Mouse (Mus musculus) heart, postnatal 0 days (tissue): ENCODE results near the gene Zbtb32. TPM values are rescaled to one million over a fixed set of nuclear protein-coding genes. Genes with fewer than 3 reads are reported as not detected.

Experiments
- ATAC-seq: fragments of 200-750 bp; cut with Nextera tagmentation; 2 replicates; pipeline ENCODE4 v1.8.0; 2017; ENCODE audit warnings: low read depth, moderate number of reproducible peaks, moderate library complexity; ENCODE audit not compliant: insufficient read depth
- DNase-seq: peaks from one replicate; pipeline ENCODE4 v3.0.0-alpha.2; 2016; ENCODE audit warnings: low spot score
- H3K27ac ChIP-seq: fragments of 300-500 bp; sonication (generic); 2 replicates; pipeline ENCODE4 v1.5.1; 2014; ENCODE audit warnings: low read depth, mild to moderate bottlenecking
- H3K27me3 ChIP-seq: fragments of 300-500 bp; sonication (generic); 2 replicates; pipeline ENCODE4 v1.6.1; 2014; ENCODE audit warnings: low read length, mixed read lengths; ENCODE audit not compliant: control insufficient read depth, insufficient read depth
- H3K36me3 ChIP-seq: fragments of 300-500 bp; sonication (generic); replicated peaks from 2 replicates; pipeline ENCODE4 v1.6.1; 2014; ENCODE audit warnings: low read length, mixed read lengths; ENCODE audit not compliant: control insufficient read depth, insufficient read depth
- H3K4me1 ChIP-seq: fragments of 300-500 bp; sonication (generic); 2 replicates; pipeline ENCODE4 v1.6.1; 2014; ENCODE audit warnings: antibody characterized with exemption; ENCODE audit not compliant: control insufficient read depth, insufficient read depth
- H3K4me2 ChIP-seq: fragments of 300-500 bp; sonication (generic); 2 replicates; pipeline ENCODE4 v1.6.1; 2014; ENCODE audit warnings: low read depth, mild to moderate bottlenecking, low read length, moderate library complexity
- H3K4me3 ChIP-seq: fragments of 300-500 bp; sonication (generic); 2 replicates; pipeline ENCODE4 v1.5.1; 2014; ENCODE audit warnings: low read depth, low read length
- H3K9ac ChIP-seq: fragments of 300-500 bp; sonication (generic); replicated peaks from 2 replicates; pipeline ENCODE4 v1.6.1; 2014; ENCODE audit warnings: low read depth, low read length, mixed read lengths
- H3K9me3 ChIP-seq: fragments of 300-500 bp; sonication (generic); replicated peaks from 2 replicates; pipeline ENCODE4 v1.6.1; 2016; ENCODE audit warnings: low read length; ENCODE audit not compliant: control insufficient read depth
- CTCF ChIP-seq: IDR thresholded peaks from 2 replicates; pipeline ENCODE4 v1.5.1; 2016; ENCODE audit warnings: antibody characterized with exemption, control low read depth, low read depth
- EP300 ChIP-seq: IDR thresholded peaks from 2 replicates; pipeline ENCODE4 v1.6.1; 2016; ENCODE audit warnings: antibody characterized with exemption, low read depth
- WGBS: fragments of 180-500 bp; shearing (Covaris S2); extraction: QIAGEN DNeasy Blood & Tissue Kit; methylation state at CpG from one replicate; pipeline ENCODE4 v1.1.7; 2014; 5-methylcytosine and 5-hydroxymethylcytosine counted together
- polyA plus RNA-seq: library from polyadenylated mRNA; unstranded; fragments of >200 nt; fragmentation: Nextera tagmentation; extraction: Ambion mirVana; gene quantifications from 2 replicates; pipeline ENCODE4 v1.2.1, GENCODE M21; 2015
- total RNA-seq: library from RNA; depleted of rRNA; stranded (reverse); fragments of >200 nt; gene quantifications from 2 replicates; pipeline ENCODE4 v1.2.3, GENCODE M21; 2014; ENCODE audit warnings: low replicate concordance

Gene Zbtb32
- total and polyA plus RNA-seq, 2 experiments from 2014 or later, result 0.11 TPM; not detected in 1

- WGBS, result 63% methylated on average over 7 of the region's 7 CpGs
- Histone ChIP-seq H3K27ac (no peak overlapping the region), H3K36me3 (no peaks in the 10 kb centered on the region), H3K9ac (no peak overlapping the region), H3K27me3 (no peaks in the 10 kb centered on the region), H3K4me3 (no peak overlapping the region), H3K4me1 (0 out of 2 replicates have a peak, but pooled peaks cover 6% of the 10 kb centered on the region), H3K4me2 (no peak overlapping the region), H3K9me3 (no peaks in the 10 kb centered on the region)
- DNase-seq (no peak), ATAC-seq (no peak)
- no peak for TF ChIP-seq CTCF
- no peak for TF ChIP-seq EP300
These were observed 1.9 kb upstream of the Zbtb32 start for GRCm38 (mm10) chr7:30600651-30601050.

GRCm38 (mm10) chr7:30599933-30600353 is 1.2 kb upstream of the Zbtb32 start:
- TF ChIP-seq CTCF (no peak), EP300 (no peak)
- ATAC-seq, result peak; percentile 96
- under 1% methylated on average over 16 of the region's 16 CpGs for WGBS
- Histone ChIP-seq H3K4me2 (peak overlapping the region; percentile 38), H3K36me3 (no peaks in the 10 kb centered on the region), H3K27me3 (no peaks in the 10 kb centered on the region), H3K4me1 (0 out of 2 replicates have a peak, but pooled peaks cover 6% of the 10 kb centered on the region), H3K9ac (no peak overlapping the region), H3K9me3 (no peaks in the 10 kb centered on the region), H3K27ac (no peak overlapping the region), H3K4me3 (no peak overlapping the region)
- peak; percentile 90 for DNase-seq

GRCm38 (mm10) chr7:30596811-30597210 is 1.9 kb downstream of the Zbtb32 start:
- no peak overlapping the region for H3K4me2 ChIP-seq
- H3K27ac ChIP-seq, result no peak overlapping the region
- DNase-seq, result no peak
- H3K27me3 ChIP-seq, result 0 out of 2 replicates have a peak, but pooled peaks cover 2% of the 10 kb centered on the region
- 0 out of 2 replicates have a peak, but pooled peaks cover 6% of the 10 kb centered on the region for H3K4me1 ChIP-seq
- ATAC-seq, result no peak
- TF ChIP-seq EP300, result no peak
- TF ChIP-seq CTCF, result no peak
- no peaks in the 10 kb centered on the region for H3K36me3 ChIP-seq
- WGBS, result 62% methylated on average over 5 of the region's 5 CpGs
- no peaks in the 10 kb centered on the region for H3K9me3 ChIP-seq
- H3K9ac ChIP-seq, result no peak overlapping the region
- H3K4me3 ChIP-seq, result no peak overlapping the region

- Histone ChIP-seq H3K27ac (no peak overlapping the region), H3K9me3 (no peaks in the 10 kb centered on the region)
These were observed 2.6 kb downstream of the Zbtb32 start for GRCm38 (mm10) chr7:30596093-30596492.

GRCm38 (mm10) chr7:30594510-30595024 is 4.1 kb downstream of the Zbtb32 start:
- TF ChIP-seq CTCF (no peak), EP300 (no peak)
- WGBS, result 66% methylated on average over 4 of the region's 4 CpGs
- no peak for DNase-seq
- Histone ChIP-seq H3K9ac (no peak overlapping the region), H3K36me3 (no peaks in the 10 kb centered on the region), H3K4me3 (no peak overlapping the region), H3K4me1 (0 out of 2 replicates have a peak, but pooled peaks cover 4% of the 10 kb centered on the region), H3K4me2 (no peak overlapping the region), H3K27me3 (0 out of 2 replicates have a peak, but pooled peaks cover 2% of the 10 kb centered on the region), H3K27ac (no peak overlapping the region), H3K9me3 (no peaks in the 10 kb centered on the region)
- ATAC-seq, result no peak

More at GRCm38 (mm10) chr7:30596093-30596492, 2.6 kb downstream of the Zbtb32 start:
- 71% methylated on average over 5 of the region's 5 CpGs for WGBS
- Histone ChIP-seq H3K27me3 (0 out of 2 replicates have a peak, but pooled peaks cover 2% of the 10 kb centered on the region), H3K9ac (no peak overlapping the region), H3K4me2 (no peak overlapping the region), H3K4me3 (no peak overlapping the region), H3K36me3 (no peaks in the 10 kb centered on the region), H3K4me1 (0 out of 2 replicates have a peak, but pooled peaks cover 6% of the 10 kb centered on the region)
- TF ChIP-seq EP300 (no peak), CTCF (no peak)
- ATAC-seq, result no peak
- DNase-seq, result no peak
